Mouse (Mus musculus) bone marrow, adult 2 months (tissue): ENCODE measurements around the gene Taf1c. TPM values are rescaled to one million over a fixed set of nuclear protein-coding genes. Genes with fewer than 3 reads are reported as not detected.

Experiments
- H3K27ac ChIP-seq: fragments of 200-500 bp; 2 replicates; pipeline ENCODE4 v1.5.1; 2012; ENCODE audit warnings: low read depth, mild to moderate bottlenecking, control low read depth, inconsistent platforms, low read length; ENCODE audit not compliant: control insufficient read depth, poor library complexity, insufficient read depth
- H3K4me1 ChIP-seq: fragments of 200-500 bp; 2 replicates; pipeline ENCODE4 v1.6.1; 2011; ENCODE audit warnings: low read length; ENCODE audit not compliant: control insufficient read depth, insufficient read depth
- H3K4me3 ChIP-seq: fragments of 200-500 bp; replicated peaks from 2 replicates; pipeline ENCODE3; 2011; ENCODE audit warnings: mild to moderate bottlenecking, low read depth, low read length, control low read depth; ENCODE audit not compliant: control insufficient read depth
- CTCF ChIP-seq: fragments of 200-500 bp; IDR thresholded peaks from 2 replicates; pipeline ENCODE4 v1.5.1; 2011; ENCODE audit warnings: low read length, control low read depth; ENCODE audit not compliant: control insufficient read depth, insufficient read depth
- POLR2A ChIP-seq: fragments of 200-500 bp; IDR thresholded peaks from 2 replicates; pipeline ENCODE4 v1.6.1; 2011; ENCODE audit warnings: low read depth, mild to moderate bottlenecking, control low read depth, low read length, borderline replicate concordance; ENCODE audit not compliant: control insufficient read depth
- WGBS: fragments of 180-500 bp; shearing (Covaris S2); methylation state at CpG from one replicate; pipeline ENCODE4 v1.1.7; 2018; 5-methylcytosine and 5-hydroxymethylcytosine counted together
- polyA plus RNA-seq: library from polyadenylated mRNA; stranded (reverse); fragments of >200 nt; gene quantifications from 2 replicates; pipeline ENCODE4 v1.2.4, GENCODE M21; 2011; ENCODE audit warnings: low replicate concordance; ENCODE audit not compliant: missing spikeins, insufficient read depth, insufficient read length

Gene Taf1c
- 9.6 and 17.6 TPM in 2 replicates for polyA plus RNA-seq

DNA sequence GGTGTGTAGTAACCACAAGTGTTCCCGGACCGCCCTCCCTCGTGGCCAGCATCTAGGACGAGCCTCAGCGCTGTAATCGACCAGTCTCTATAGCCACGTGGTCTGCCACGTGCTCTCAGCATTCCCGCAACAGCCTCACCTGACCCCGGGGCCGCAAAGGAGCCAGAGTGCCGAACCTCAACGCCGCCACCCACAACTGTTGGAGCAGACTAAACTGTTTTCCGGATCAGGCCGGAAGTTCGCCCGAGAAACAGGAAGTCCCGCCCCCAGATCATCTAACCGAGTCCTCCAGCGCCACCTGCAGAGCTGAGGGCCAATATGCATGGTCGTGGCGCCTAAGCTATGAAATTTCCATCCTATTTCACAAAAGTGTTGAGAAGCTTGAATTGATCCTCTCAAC lies at the start of gene Taf1c:
TSS of gene Taf1c (minus strand) at position 227 of the 400 bp plus-strand sequence.
- peak within 1 kb of the TSS; percentile 56 for H3K27ac ChIP-seq
- peaks cover 2% of the 10 kb centered on the region; the same call in 1 of the 2 replicates for H3K4me1 ChIP-seq
- WGBS, result under 1% methylated on average over 23 of the region's 23 CpGs
- peak within 1 kb of the TSS; percentile 86 for H3K4me3 ChIP-seq
- TF ChIP-seq POLR2A, result peak; percentile 67; the same call in 1 of the 2 replicates
- TF ChIP-seq CTCF, result peak; percentile 93

DNA sequence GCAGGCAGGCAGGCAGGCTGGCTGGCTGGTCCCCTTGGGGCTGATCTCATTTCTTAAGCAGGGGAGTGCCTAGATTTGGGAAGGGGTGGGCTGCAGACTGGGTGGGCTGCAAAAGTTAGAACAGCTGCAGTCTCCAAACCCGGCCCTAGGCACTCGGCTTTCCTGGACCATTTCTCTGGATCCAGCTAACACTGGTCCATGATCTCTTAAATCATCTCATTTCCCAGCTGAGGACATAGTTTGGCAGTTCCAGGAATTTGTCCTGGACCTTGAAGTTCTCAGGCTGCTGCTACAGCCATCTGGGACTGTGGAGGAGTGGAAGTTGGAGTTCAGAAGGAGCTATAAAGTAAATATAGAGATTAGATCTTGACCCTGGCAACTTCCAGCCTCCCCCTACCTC lies 46.3 kb upstream of the Taf1c start:
- 46% methylated on average over 2 of the region's 2 CpGs for WGBS
- TF ChIP-seq CTCF (no peak), POLR2A (no peak)
- no peak overlapping the region for H3K4me3 ChIP-seq
- no peaks in the 10 kb centered on the region for H3K4me1 ChIP-seq
- H3K27ac ChIP-seq, result no peak overlapping the region

DNA sequence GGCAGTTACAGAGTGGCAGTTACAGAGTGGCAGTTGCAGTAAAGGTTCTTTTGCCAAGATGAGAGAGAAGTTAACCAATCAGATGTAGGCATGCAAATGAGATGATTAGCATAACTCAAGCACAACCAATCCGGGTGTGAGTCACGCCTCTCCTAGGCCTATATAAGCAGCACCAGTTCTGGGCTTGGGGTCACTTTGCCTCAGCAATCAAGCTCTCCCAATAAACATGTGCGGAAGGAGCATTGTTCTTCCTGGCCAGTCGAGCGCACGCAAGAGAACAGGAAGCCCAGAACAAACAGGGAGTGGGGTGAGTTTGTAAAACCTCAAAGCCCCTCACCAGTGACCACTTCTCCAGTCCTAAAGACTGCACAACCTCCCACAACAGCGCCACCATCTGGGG lies 41.8 kb upstream of the Taf1c start:
- TF ChIP-seq POLR2A (no peak), CTCF (no peak)
- H3K4me1 ChIP-seq, result no peaks in the 10 kb centered on the region
- no peak overlapping the region for H3K27ac ChIP-seq
- WGBS, result 72% methylated on average over 7 of the region's 7 CpGs
- H3K4me3 ChIP-seq, result no peak overlapping the region

- H3K4me1 ChIP-seq, result no peaks in the 10 kb centered on the region
- no peak overlapping the region for H3K27ac ChIP-seq
- WGBS, result 56% methylated on average over 3 of the region's 3 CpGs
- TF ChIP-seq CTCF (peak; percentile 33; the same call in 1 of the 2 replicates), POLR2A (no peak)
- H3K4me3 ChIP-seq, result no peak overlapping the region
These were observed 41.2 kb upstream of the Taf1c start for GRCm38 (mm10) chr8:119646197-119646596.

GRCm38 (mm10) chr8:119644981-119645597 lies 40.1 kb upstream of the Taf1c start:
- Histone ChIP-seq H3K4me1 (no peaks in the 10 kb centered on the region), H3K27ac (no peak overlapping the region), H3K4me3 (no peak overlapping the region)
- TF ChIP-seq POLR2A, result no peak
- no peak for TF ChIP-seq CTCF
- 77% methylated on average over 18 of the region's 18 CpGs for WGBS

DNA sequence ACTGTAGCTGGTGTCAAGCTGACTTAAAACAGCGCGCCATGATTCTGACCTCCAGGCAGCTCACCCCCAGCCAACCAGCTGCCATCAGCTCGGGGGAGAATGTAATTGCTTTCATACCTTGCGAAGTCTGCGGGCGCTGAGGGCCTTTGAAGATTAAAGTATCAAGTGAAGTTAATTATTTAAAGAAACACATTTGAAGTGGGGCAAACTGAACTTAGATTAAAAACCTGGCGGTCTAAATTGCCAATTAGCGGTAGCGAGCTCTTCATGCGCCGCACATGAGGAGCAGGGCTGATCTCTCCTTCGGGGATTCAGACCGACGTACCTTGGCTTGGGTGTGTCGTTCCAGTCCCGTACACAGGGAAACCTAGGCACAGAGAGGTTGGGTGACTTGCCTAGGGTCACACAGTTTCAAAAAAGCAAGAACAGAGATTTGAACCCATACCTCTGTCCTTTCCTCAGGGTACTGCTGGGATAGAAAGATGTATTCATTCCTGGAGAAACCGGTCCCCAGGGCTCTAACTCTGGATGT lies 39.5 kb upstream of the Taf1c start:
- H3K4me1 ChIP-seq, result no peaks in the 10 kb centered on the region
- H3K4me3 ChIP-seq, result no peak overlapping the region
- WGBS, result 90% methylated on average over 17 of the region's 17 CpGs
- no peak overlapping the region for H3K27ac ChIP-seq
- TF ChIP-seq CTCF (no peak), POLR2A (no peak)

GRCm38 (mm10) chr8:119642960-119643359 lies 37.9 kb upstream of the Taf1c start:
- TF ChIP-seq CTCF, result no peak
- no peak for TF ChIP-seq POLR2A
- WGBS, result 81% methylated on average over 1 of the region's 1 CpGs
- no peak overlapping the region for H3K27ac ChIP-seq
- no peak overlapping the region for H3K4me3 ChIP-seq
- H3K4me1 ChIP-seq, result no peaks in the 10 kb centered on the region

DNA sequence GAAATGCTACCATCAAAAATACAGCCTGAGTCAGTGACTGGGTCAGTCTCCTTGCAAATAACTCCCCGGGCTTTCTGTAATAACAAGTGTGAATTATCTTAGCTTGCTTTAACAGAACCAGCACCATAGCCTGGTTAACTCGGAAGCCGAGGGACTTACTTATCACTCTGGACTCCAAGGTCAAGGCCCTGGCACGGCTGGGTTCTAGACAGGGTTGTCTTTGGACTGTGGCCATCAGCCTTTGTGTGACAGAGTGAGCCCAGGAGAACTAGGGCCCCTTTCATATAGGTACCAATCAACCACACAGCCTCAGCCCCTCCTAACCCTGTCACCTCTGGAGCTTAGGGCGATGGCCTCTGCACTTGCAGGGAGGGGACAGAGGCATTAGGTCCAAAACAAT lies 36.0 kb upstream of the Taf1c start:
- H3K4me1 ChIP-seq, result no peaks in the 10 kb centered on the region
- H3K4me3 ChIP-seq, result no peak overlapping the region
- TF ChIP-seq POLR2A, result no peak
- no peak for TF ChIP-seq CTCF
- WGBS, result 77% methylated on average over 5 of the region's 5 CpGs
- H3K27ac ChIP-seq, result no peak overlapping the region

DNA sequence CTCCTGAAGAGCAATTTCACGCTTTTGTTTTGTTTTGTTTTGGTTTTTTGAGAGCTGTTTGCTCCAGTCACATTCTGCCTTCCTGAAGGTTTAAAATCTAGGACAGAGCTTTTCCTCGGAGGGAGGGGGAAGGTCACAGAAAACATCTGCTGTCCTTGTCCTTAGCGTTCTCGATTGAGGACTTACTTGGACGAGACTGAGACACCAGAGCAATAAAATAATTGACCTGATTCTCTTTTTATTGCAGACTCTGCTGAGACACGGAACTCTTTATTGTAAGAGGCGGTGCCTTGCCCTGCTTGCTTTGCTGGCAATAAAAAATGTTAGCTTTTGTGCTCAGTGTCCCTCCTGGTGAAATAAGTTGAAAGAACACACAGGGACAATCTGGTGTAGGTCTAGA lies 34.8 kb upstream of the Taf1c start:
- H3K4me3 ChIP-seq, result no peak overlapping the region
- no peaks in the 10 kb centered on the region for H3K4me1 ChIP-seq
- 61% methylated on average over 7 of the region's 7 CpGs for WGBS
- TF ChIP-seq POLR2A, result no peak
- TF ChIP-seq CTCF, result no peak
- no peak overlapping the region for H3K27ac ChIP-seq
